Mouse (Mus musculus) forelimb bud, embryonic 11.5 days (tissue): ENCODE measurements around the gene Cog5.

Experiments
- DNase-seq: peaks from one replicate; pipeline ENCODE4 v3.0.0-alpha.2; 2012; ENCODE audit warnings: low read depth, low spot score

Gene Cog5

DNA sequence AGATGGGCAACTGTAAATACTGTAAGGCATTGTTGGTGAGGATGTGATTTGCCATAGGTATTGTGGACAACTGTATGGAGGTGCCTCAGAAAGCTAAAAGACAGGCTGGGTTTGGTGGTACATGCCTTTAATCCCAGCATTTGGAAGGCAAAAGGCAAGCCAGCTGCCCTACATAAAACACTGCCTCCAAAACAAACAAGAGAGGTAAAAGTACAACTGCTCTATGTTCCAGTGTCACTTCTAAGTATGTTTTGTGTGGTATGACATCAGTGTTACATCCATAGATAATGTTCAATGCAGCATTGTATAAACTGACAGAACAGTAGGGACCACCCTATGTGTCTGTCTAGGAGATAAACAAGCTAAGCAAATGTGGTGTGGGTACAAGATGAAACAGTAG lies 237.4 kb downstream of the Cog5 start:
- no peak for DNase-seq

DNA sequence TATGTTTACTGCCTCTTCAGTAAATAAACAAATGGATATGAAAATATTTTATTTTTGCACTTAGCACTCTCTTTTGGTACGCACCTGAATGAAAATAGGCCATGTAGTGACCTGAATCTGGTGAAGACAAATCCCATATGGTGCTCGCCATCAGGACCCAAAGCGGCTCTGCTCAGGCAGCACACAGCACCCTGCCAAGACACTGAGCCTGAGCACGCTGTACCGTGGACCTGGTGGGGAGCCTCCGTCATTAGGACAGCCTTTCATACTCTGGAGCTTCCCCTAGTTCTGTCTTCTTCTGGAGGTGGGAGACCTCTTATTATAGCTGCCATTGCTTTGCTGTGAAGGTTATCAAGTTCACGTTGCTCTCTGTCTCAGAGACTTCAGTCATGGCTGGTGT lies 238.1 kb downstream of the Cog5 start:
- no peak for DNase-seq

DNA sequence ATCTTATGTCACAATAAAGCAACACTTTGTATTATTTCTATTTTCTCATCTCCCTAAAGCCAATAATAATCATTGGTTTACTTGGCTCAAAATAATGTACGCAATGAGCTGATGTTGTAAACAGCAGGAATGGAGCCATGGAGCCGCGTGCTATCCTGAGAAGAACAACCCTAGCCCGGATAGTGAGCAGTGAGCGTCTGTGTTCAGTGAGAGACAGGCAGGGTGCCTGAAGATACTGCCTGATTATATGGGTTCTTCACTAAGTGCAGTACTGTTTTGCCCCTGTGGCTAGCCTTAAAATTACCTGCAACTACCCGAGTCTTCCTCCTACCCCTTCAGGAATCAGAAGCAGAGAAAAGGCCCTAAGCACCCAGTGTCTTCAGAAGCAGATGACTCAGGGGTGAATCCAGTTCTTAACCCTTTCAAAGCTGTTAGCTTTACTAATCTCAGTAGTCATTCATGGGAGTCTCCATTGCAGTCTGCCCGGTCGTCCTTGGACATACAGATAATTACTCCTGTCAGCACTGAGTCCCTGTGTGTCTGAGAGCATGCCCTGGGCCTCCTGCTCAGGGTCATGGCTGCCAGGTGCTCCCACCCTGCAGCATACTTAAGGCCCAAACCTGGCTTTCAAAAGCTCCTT lies 240.5 kb downstream of the Cog5 start:
- DNase-seq = no peak

DNA sequence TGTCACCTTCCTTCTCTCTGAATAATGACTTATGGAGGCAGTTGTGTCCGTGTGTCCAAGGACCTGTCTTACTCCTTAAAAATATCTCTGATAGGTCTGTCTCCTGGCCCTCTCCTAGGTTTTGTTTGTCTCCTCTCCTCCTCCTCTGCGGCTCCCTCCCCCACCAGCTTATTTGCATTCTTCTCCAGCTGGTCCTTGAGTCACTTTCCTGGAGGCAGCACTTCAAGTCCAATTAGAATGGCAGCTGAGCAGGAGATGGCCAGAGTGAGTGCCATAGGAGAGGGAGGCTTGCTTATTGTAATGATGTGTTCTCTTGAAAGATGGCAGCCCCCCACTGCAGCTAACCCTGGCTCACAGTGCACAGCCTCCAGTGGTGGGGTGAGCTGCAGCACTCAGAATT lies 241.2 kb downstream of the Cog5 start:
- peak; percentile 23 for DNase-seq

DNA sequence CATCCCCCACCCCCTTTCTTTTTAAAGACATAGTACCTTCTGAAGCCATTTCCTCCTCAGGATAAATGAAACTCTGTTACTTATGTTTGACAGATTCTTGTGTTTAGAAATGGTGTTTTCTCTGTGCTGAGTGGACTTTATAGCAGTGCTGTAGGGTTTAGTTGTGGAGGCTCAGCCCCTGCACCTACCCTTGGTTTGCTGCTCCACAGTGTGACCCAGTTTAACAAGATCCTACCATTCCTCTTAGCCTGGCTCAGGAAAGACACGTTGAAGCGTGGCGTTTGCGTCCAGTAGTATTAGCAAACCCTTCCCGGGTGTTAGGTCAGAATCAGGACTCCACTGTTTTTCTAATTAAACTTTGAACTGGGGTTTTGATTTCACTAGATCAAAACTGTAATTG lies 241.6 kb downstream of the Cog5 start:
- no peak for DNase-seq

DNA sequence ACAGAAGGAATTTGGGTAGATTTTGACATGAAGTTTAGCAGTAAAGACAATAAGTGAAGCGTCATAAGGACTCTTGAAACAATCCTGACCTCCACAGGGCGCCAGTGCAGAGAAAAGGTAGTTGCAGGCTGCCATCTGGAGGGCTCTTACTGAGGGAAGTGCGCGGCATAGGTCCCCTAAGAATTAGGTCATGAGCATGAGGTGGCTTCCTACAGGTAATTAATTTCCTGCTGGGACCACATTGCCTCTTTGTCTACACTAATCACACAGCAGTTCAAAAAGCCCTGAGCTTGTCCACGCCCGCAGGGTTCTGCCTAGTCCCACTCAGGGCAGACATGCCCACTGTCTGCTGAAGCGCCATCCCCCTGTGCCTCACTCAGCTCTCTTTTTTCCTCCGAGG lies 242.3 kb downstream of the Cog5 start:
- DNase-seq = peak; percentile 37

DNA sequence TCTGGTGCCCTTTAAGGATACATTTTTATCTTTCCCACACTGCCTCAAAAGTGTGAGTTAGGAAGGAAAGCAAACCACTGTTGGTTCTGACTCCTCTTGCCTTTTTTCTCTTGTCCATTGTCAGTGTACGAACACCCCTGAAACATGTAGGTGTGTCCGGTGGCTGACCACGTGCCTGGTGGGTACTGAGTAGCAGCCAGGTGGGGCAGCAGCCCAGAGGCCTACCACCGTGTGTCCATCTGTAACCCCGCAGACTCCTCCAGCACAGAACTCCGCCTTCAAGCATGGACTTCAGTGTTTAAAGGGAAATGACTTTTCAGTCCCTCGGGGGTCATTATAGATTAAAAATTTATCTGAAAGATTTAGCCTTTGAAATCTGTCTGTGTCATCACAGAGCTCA lies 242.8 kb downstream of the Cog5 start:
- no peak for DNase-seq

DNA sequence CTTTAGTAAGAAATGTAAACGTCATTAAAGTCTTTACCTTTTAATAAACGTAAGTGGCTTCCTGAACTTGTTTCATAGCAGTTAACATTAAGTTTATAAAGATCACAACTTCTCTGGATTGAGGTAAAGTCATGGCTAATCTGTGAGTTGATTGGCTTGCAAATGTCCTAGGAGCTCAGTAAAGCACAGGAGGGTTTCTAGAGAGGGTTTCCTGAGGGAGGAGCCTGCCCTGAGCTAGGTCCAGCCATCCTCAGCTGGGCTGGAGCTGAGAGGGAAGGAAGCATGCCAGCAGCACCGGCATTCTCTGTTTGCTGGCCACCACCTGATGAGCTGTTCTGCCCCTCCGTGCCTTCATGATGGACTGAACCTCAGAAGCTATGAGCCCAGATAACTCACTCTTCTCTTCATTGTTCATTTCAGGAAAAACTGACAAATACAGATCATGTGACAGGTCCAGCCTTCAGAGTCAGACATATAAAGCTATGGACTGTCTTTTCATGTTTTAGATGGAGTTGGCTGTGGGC lies 245.8 kb downstream of the Cog5 start:
- no peak for DNase-seq

DNA sequence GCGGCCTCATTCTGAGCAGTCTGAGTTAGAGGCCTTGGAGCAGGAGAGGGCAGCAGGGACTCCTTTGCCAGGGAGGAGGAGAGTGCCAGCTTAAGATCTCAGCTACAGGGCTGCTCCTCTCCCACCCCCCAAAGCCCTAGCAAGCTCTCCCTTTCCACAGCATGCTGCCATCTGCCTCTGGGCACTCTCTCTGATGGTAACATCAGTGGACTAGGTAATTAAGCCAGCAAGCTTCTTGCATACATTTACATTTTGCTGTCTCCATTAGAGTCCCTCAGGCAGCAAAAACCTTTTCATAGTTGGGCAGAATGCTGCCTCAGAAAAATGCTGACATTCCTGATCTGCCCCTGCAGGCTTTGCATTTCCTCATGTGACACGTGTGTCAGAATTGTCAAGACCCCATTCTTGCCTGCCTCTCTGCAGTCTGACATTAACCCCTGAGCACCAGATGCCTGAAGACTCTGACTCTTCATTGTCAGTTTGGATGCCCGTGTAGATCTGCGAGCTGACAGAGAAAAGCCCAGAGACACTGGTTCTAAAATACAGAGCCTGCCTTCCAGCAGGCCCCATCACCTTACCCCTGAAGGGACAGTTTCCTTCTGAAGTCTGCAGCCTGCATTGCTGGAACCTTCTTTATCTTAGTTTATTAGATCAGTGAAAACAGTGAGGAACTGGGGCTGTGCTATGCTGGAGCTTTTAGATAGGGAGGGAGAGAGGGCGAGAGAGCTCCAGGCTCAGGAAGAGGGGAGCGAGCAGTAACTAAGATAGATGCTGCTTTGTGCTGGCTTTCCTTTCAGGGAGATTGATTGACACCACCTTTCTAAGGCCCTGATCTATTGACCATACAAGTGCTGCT lies 251.3 kb downstream of the Cog5 start:
- DNase-seq = peak; percentile 10

DNA sequence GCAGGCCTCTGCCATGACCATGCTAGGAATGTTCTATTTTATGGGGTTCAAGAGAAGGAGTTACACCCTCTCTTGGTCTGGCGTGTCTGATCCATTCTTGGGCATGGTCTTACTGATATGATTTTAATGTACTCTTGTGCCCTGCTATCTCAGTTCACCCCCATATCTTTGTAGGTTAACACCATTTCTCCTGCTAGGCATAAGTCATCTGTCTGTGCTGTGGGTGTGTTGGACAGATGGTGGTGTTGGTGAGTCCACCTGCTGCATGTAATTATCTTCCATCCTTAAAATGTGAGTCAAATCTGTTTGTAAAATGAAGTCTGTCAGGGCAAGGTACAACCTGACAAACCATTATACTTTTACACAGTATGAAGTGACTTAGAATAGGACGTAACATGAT lies 252.8 kb downstream of the Cog5 start:
- DNase-seq = no peak

DNA sequence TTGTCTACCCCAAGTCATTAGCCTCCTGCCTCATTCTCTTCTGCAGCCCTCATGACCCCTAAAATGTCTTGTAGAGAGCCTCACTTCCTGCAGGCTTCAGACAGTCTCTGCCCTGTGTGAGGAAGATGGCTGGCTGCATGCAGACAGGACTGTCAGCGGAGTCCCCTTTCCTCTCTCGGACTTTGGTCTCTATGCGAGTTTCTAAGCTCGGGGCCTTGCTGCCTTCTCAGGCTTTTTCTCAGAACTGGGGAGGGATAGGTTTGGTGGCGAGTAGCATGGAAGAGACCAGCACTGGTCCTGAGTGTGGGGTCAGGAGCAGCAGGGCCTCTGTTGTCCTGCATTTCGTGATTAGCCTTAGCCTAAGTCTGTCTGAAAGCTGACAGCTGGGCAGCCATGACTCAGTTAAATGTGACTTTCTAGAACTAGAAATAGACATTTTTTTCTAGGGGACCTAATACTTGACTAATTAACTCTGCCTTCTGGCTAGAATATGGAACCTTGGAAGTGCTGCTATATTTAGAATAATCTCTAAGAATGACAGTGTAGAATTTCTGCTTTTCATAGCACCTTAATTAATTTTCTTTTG lies 258.4 kb downstream of the Cog5 start:
- DNase-seq = no peak

DNA sequence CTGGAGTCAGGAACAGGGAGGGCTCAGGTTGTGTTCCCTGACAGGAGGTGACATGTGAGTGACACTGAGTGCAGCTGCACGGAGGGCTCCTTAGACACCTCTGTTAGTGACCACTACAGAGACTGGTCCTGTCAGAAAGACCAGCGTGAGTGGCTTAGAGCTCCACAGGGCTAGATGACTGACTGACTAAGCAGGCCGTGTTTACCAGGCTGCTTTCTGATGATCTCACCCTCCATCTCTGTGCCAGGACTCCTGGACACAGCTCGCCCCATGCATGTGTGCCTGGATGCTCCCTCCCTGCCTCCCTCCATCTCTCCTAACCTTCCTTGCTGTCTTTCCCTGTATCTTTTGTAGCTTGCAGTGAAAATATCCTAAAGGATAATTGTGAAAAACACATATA lies 258.9 kb downstream of the Cog5 start:
- DNase-seq = no peak

DNA sequence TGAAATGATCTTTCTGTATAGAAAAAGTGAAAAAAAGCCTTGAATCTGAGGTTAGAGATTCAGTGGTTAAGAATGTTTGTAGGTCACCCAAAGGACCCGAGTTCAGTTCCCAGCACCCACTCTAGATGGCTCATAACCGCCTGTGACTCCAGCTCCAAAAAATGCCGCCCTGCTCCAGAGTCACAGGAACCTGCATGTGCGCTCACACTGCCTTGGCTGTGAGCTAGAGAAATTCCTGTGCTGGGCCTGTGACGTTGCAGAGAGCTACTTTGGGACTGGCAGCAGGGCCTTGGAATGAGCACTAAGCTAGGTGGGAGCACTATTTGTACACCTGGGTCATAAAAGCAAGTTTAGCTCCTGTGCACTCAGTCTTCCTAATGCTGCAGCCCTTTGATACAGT lies 262.0 kb downstream of the Cog5 start:
- DNase-seq = no peak

DNA sequence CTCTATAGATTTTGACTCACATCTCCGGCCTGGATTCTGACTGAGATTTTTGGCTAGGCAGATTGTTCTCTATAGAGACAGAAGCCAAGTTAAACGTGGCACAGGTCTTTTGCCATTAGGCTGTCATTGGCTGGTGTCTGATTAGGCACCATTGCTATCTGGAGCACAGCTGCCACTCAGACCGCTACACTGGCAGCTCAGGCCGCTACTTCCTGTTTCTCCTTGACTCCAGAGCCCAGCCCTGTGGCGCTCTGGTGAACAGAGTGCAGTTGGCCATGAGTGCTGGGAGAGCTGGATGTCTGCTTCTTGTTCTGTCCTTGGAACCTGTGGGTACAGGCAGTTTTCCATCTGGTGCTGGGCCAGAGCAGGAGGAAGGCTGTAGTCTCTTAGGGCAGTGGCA lies 262.6 kb downstream of the Cog5 start:
- DNase-seq = no peak

DNA sequence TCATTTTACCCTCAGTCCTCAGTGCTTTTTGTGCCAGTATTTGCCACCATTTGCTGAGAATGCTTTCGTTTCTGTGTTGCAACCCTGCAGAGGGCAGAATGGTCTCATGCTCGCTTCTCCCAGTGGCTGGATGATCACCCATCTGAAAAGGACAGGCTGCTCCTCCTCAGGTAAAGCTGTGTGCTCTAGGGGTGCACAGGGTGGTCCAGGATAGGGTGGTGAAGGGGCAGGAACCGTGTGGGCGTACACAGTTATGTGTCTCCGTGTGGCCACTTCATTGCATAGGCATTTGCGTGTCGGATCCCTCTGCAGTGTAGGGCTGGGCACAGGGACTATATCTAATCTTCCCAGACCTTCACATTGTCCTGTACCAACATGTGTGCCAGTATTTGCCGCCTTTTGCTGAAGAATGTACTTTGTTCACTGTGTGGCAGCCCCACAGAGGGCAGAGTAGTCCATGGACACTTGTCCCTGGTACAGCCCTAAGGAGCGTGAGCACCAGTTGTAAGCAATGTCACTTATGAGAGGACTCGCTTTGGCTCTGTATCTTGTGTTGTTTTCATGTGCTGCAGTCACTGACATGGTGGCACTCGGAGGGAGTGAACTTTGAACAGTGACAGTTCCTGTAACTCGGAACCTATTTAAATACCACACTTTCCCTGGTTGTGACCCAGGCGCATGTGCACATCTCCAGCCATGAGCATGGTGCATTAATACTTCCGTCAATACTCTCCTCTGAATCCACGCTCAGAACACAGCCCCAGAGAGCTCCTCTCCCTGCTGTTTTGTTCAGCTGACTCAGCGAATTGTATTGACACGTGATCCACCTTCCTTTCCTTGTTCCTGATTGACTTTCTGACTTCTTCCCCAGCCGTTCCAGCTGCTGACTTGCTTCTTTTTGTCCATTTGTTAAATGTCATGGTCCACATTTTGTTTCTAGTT lies 266.1 kb downstream of the Cog5 start:
- DNase-seq = no peak

DNA sequence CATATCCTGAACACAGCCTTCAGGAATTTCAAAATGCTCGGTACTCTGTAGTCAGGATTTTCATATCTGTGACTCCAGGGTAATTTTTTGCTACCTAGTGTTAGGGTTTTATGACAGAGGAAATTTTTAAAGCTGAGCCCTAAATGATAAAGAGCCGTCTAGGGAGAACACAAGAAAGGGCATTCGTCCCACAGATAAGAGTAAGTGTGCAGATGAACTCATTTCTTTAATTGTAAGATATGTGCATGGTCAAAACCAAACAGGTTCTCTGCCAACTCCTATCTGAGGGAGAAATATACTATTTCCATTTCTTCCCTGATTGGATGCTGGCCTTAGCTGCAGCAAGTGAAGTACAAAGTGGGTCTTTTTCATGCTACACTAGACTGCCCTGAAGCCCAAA lies 269.5 kb downstream of the Cog5 start:
- no peak for DNase-seq

DNA sequence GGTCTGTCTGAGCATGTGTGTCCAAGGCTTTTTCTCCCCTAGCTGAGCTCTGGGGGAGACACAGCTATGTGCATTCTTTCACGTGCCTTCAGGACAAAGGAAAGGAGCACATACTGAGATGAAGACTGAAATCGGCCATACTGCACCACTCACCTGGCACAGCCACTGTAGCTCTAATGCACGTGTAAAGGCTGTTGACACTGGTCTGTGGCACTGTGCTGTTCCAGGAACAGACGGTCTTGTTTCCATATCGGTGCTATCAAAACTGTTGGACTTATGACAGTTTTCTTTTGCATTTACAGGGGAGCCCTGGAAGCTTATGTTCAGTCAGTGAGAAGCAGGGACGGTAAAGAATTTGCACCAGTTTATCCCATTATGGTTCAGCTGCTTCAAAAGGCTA lies 270.7 kb downstream of the Cog5 start:
- no peak for DNase-seq

DNA sequence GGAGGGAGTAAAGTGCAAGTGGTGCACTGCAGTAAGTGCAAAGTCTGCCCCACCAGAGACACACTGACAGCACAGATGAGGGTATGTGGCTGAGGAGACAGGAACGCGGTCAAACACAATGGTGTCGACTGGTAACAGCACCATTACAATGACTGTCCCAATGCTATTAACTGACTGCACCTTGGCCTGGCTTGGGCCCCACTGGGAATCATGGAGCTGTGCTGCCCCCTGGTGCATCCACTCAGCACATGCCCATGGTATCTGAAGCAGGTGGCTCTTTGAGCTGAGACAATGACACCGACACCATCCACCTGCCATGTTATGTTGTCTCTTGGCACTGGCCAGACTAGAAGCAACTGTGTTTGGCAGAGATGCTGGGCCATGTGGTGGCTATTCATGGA lies 272.0 kb downstream of the Cog5 start:
- peak; percentile 35 for DNase-seq

DNA sequence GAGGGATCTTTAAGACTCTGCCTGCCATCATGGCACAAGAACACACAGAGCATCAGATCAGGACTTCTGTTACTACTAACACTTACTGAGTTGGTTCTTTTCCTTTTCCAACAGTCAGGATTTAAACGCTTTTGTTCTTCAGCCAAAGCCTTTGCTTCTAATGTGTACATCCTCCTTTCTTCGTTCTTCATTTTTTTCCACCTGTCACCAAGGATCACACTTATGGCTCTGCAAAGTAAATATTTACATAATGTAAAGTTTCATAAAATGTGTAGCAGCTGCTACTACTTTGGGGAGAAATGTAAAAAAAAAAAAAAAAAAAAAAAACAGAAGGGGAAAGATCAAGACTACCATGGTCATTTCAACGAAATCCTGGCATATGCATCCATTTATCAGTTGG lies 273.8 kb downstream of the Cog5 start:
- DNase-seq = no peak

DNA sequence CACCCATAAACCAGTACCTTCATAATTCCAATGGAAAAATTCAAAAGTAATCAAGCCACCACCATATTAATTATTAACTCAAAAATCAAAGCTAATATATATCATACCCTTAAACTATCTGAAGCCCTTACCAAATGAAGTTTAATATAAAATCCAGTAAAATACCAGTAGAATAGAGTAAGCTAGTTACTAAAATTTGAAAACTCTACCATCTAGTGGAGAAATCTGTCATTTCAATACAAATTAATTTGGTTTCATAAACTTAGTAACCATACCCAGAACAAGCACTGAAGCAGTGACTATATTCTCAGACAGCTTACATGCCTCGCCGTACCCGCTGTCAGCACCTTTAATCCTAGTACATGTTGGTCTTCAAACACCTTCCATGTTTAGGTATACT lies 277.1 kb downstream of the Cog5 start:
- no peak for DNase-seq

DNA sequence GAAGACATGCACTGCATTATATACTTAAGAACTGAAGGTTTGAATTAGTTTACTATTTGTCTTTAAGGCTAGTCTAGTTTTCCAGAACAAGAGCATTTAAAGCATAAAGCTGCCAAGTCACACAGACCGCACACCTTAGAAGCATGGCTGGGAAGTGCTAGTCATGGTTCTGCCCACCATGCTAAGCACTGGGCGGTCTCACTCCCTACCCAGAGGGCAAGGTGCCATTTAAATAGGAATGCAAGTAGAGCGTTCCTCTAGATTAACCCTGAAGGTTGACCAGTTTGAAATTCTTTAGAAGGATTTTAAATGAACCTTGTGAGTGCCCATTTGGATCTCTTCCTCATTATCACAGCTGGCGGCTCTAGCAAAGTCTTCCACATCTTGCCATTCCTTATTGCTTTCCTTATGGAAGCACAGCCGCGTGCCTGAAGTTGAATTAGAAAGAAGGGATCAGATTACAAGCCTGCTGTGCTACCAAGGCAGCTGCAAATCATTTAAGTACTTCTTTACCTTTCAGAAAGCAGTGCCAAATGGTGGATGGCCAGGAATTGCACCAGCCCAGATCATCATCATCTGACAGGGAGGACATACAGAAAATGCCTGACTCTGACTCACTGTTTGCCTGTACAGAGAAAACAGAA lies 282.1 kb downstream of the Cog5 start:
- peak; percentile 67 for DNase-seq
